Mouse (Mus musculus): ENCODE results near the gene Il20rb. TPM values are rescaled to one million over a fixed set of nuclear protein-coding genes. Genes with fewer than 3 reads are reported as not detected.

The Il20rb gene
- total and polyA plus RNA-seq, 3 experiments: 0.50 to 1.9 TPM; not detected in 1

GRCm38 (mm10) chr9:100452432-100452831 is 34.2 kb downstream of the Il20rb start (continued):
- TF ChIP-seq KAT2A (conservative IDR thresholded peaks at IDR 0.05; ENCODE audit: low read depth, low read length) (no peak), USF1 (IDR thresholded peaks at IDR 0.05; ENCODE audit: low read depth, low read length) (no peak)

GRCm38 (mm10) chr9:100446059-100446686 is 40.4 kb downstream of the Il20rb start:
- no peaks in the 10 kb centered on the region for H3K79me2 ChIP-seq (ENCODE audit: control insufficient read depth, insufficient read depth, low read length, poor library complexity)
- no peaks in the 10 kb centered on the region for H3K27me3 ChIP-seq (ENCODE audit: control insufficient read depth in 1 of 2, insufficient read depth in 2 of 2, low read length in 2 of 2)
- DNase-seq (ENCODE audit: low read depth, low spot score): peak; percentile 88
- peak overlapping the region; percentile 62 to 66 for H3K4me3 ChIP-seq (ENCODE audit: control insufficient read depth in 1 of 2, insufficient read depth in 1 of 2, low read depth in 2 of 2, low read length in 2 of 2)
- no peaks in the 10 kb centered on the region for H3K36me3 ChIP-seq (ENCODE audit: control insufficient read depth in 1 of 2, insufficient read depth in 2 of 2, low read length in 2 of 2)
- no peaks in the 10 kb centered on the region for H3K4me1 ChIP-seq (ENCODE audit: control insufficient read depth in 1 of 2, insufficient read depth in 2 of 2, low read length in 2 of 2)
- TF ChIP-seq NRF1 (IDR thresholded peaks at IDR 0.05; ENCODE audit: insufficient read depth, low read depth, low read length, poor library complexity, severe bottlenecking): no peak
- TF ChIP-seq GATA1 (IDR thresholded peaks at IDR 0.05; ENCODE audit: low read depth, low read length): no peak
- TF ChIP-seq POLR2A (IDR thresholded peaks at IDR 0.05; ENCODE audit: control insufficient read depth in 1 of 2, insufficient read depth in 1 of 2, low read depth in 1 of 2, low read length in 2 of 2, poor library complexity in 1 of 2): peak in 1 of 2 experiments; percentile 46; a peak in 2 of 4 replicates
- TF ChIP-seq SMC3 (IDR thresholded peaks at IDR 0.05; ENCODE audit: low read depth, low read length): peak; percentile 63
- peak; percentile 35; the same call in 1 of the 2 replicates for TF ChIP-seq ZC3H11A (IDR thresholded peaks at IDR 0.05; ENCODE audit: low read depth, low read length)
- no peak for TF ChIP-seq MAZ (IDR thresholded peaks at IDR 0.05; ENCODE audit: low read depth, low read length)
- 0 out of 2 replicates have a peak, but pooled peaks have one; percentile 30 for TF ChIP-seq MYC (IDR thresholded peaks at IDR 0.05; ENCODE audit: low read depth, low read length)
- TF ChIP-seq EP300 (IDR thresholded peaks at IDR 0.05; ENCODE audit: low read depth in 1 of 2, low read length in 2 of 2): no peak
- TF ChIP-seq TBP (IDR thresholded peaks at IDR 0.05; ENCODE audit: low read depth, low read length): 0 out of 2 replicates have a peak, but pooled peaks have one; percentile 17
- peak; percentile 14; the same call in 1 of the 2 replicates for TF ChIP-seq TCF12 (IDR thresholded peaks at IDR 0.05; ENCODE audit: low read depth, low read length)
- TF ChIP-seq JUND (IDR thresholded peaks at IDR 0.05; ENCODE audit: low read depth, low read length): no peak
- peak; percentile 74 for TF ChIP-seq RAD21 (IDR thresholded peaks at IDR 0.05; ENCODE audit: low read depth, low read length)
- TF ChIP-seq SIN3A (IDR thresholded peaks at IDR 0.05; ENCODE audit: low read length): peak; percentile 25; the same call in 1 of the 2 replicates
- peak; percentile 81 to 89 (median 87) for TF ChIP-seq CTCF (IDR thresholded peaks at IDR 0.05 in 2 of 3, conservative IDR thresholded peaks at IDR 0.05 in 1 of 3; ENCODE audit: control insufficient read depth in 1 of 3, insufficient read depth in 1 of 3, low read depth in 2 of 3, low read length in 3 of 3, poor library complexity in 1 of 3, severe bottlenecking in 1 of 3)
- no peaks in the 10 kb centered on the region for H3K9me3 ChIP-seq (replicated peaks; ENCODE audit: insufficient read depth, low read length)
- H3K27ac ChIP-seq (ENCODE audit: control insufficient read depth, low read depth, low read length): no peak overlapping the region
- peak overlapping the region; percentile 43 for H3K9ac ChIP-seq (ENCODE audit: control insufficient read depth, low read depth, low read length, poor library complexity, severe bottlenecking)

- no peaks in the 10 kb centered on the region for H3K27me3 ChIP-seq (ENCODE audit: control insufficient read depth in 1 of 2, insufficient read depth in 2 of 2, low read length in 2 of 2)
- H3K9me3 ChIP-seq (replicated peaks; ENCODE audit: insufficient read depth, low read length): no peaks in the 10 kb centered on the region
- H3K9ac ChIP-seq (ENCODE audit: control insufficient read depth, low read depth, low read length, poor library complexity, severe bottlenecking): peak overlapping the region; percentile 75
- peak; percentile 84 for DNase-seq (ENCODE audit: low read depth, low spot score)
- peaks cover 0 to 3% of the 10 kb centered on the region in 2 experiments; a peak in 2 of 4 replicates for H3K36me3 ChIP-seq (ENCODE audit: control insufficient read depth in 1 of 2, insufficient read depth in 2 of 2, low read length in 2 of 2)
- H3K4me1 ChIP-seq (ENCODE audit: control insufficient read depth in 1 of 2, insufficient read depth in 2 of 2, low read length in 2 of 2): peaks cover 0 to 6% of the 10 kb centered on the region in 2 experiments; a peak in 2 of 4 replicates
- H3K27ac ChIP-seq (ENCODE audit: control insufficient read depth, low read depth, low read length): peak overlapping the region; percentile 15; the same call in 1 of the 2 replicates
- no peaks in the 10 kb centered on the region for H3K79me2 ChIP-seq (ENCODE audit: control insufficient read depth, insufficient read depth, low read length, poor library complexity)
- H3K4me3 ChIP-seq (ENCODE audit: control insufficient read depth in 1 of 2, insufficient read depth in 1 of 2, low read depth in 2 of 2, low read length in 2 of 2): peak overlapping the region; percentile 27 to 71; a peak in 3 of 4 replicates
- TF ChIP-seq NELFE (IDR thresholded peaks at IDR 0.05; ENCODE audit: low read depth, low read length): peak; percentile 52
- no peak for TF ChIP-seq POLR2AphosphoS5 (IDR thresholded peaks at IDR 0.05; ENCODE audit: borderline replicate concordance, low read depth, low read length)
- TF ChIP-seq TBP (IDR thresholded peaks at IDR 0.05; ENCODE audit: low read depth, low read length): peak; percentile 70
- no peak for TF ChIP-seq RAD21 (IDR thresholded peaks at IDR 0.05; ENCODE audit: low read depth, low read length)
- peak in 1 of 2 experiments; percentile 68; a peak in 2 of 4 replicates for TF ChIP-seq POLR2A (IDR thresholded peaks at IDR 0.05; ENCODE audit: control insufficient read depth in 1 of 2, insufficient read depth in 1 of 2, low read depth in 1 of 2, low read length in 2 of 2, poor library complexity in 1 of 2)
- TF ChIP-seq RCOR1 (IDR thresholded peaks at IDR 0.05; ENCODE audit: low read depth, low read length): no peak
- TF ChIP-seq USF1 (IDR thresholded peaks at IDR 0.05; ENCODE audit: low read depth, low read length): no peak
- 0 out of 2 replicates have a peak, but pooled peaks have one; percentile 24 for TF ChIP-seq TCF12 (IDR thresholded peaks at IDR 0.05; ENCODE audit: low read depth, low read length)
- TF ChIP-seq EP300 (IDR thresholded peaks at IDR 0.05; ENCODE audit: low read depth in 1 of 2, low read length in 2 of 2): no peak
- peak; percentile 71 for TF ChIP-seq HCFC1 (IDR thresholded peaks at IDR 0.05; ENCODE audit: low read depth, low read length)
Measured at GRCm38 (mm10) chr9:100440111-100440790, 46.3 kb downstream of the Il20rb start.

All from MEL (cell line).